Mouse (Mus musculus): ENCODE results near the gene Sec31b.

Gene Sec31b

DNA sequence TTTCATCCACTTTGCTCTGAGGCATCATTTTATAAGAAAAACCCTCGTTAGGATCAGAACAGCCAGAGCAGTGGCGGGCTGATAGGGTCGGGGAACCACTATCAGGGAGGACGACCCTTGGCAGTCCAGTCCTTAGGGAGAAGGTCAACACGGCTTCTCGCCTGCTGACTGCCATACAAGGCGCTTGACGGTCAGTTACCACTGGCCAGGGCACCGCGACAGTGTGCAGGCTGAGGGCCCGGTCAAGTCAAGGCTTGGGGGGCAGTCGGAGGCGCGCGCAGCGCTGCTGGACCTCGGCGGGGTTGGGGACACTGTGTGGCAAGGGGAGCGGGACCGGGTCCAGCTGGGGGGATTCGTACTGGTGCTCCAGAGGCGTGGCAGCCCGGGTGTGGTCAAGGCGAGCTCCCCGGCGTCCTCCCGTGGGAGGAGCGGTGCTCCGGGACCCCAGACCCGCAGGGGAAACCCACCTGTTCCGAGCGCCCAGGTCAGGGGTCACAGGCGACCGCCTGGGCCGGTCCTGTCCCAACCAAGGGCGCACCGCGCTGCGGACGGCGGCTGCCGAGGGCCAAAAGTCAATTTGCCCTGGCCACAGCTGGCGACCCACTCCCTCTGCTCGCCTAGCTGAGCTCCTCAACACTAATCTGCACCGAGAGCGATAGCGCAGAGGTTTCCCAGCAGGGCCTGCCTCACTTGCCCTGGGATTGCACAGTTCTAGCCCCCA is at the start of gene Sec31b:
Sec31b (minus strand) TSS at position 544 of the 721 bp plus-strand sequence.
- in situ Hi-C loops (cut with MseI, MboI) = no loop called here

GRCm38 (mm10) chr19:44594180-44594579 is 48.5 kb upstream of the Sec31b start:
- in situ Hi-C loops (cut with MseI, MboI) = no loop called here

- in situ Hi-C loops (cut with MseI, MboI) = no loop called here
Observed at GRCm38 (mm10) chr19:44591638-44592037, 46.0 kb upstream of the Sec31b start.

- in situ Hi-C loops (cut with MseI, MboI) = no loop called here
Observed at GRCm38 (mm10) chr19:44590992-44591391, 45.3 kb upstream of the Sec31b start.

GRCm38 (mm10) chr19:44589591-44590223 is 44.0 kb upstream of the Sec31b start:
- in situ Hi-C loops (cut with MseI, MboI) = loop anchor here in 1 of 2 experiments (10.0 kb wide), 2 partner anchors 165 to 305 kb away; partner anchors contain the start of gene Pax2

GRCm38 (mm10) chr19:44588036-44588435 is 42.4 kb upstream of the Sec31b start:
- in situ Hi-C loops (cut with MseI, MboI) = loop anchor here in 1 of 2 experiments (10.0 kb wide), 2 partner anchors 167 to 307 kb away; partner anchors contain the start of gene Pax2

GRCm38 (mm10) chr19:44582638-44583309 is 37.1 kb upstream of the Sec31b start:
- in situ Hi-C loops (cut with MseI, MboI) = loop anchor here (5.0 to 10.0 kb wide), 4 partner anchors 172 to 312 kb away; partner anchors contain the start of gene Pax2 (in 2 of the 2)

- in situ Hi-C loops (cut with MseI, MboI) = loop anchor here (5.0 to 10.0 kb wide), 4 partner anchors 173 to 313 kb away; partner anchors contain the start of gene Pax2 (in 2 of the 2)
Observed at GRCm38 (mm10) chr19:44582103-44582502, 36.4 kb upstream of the Sec31b start.

GRCm38 (mm10) chr19:44578038-44578437 is 32.4 kb upstream of the Sec31b start:
- in situ Hi-C loops (cut with MseI, MboI) = no loop called here

GRCm38 (mm10) chr19:44576275-44576674 is 30.6 kb upstream of the Sec31b start:
- in situ Hi-C loops (cut with MseI, MboI) = no loop called here

DNA sequence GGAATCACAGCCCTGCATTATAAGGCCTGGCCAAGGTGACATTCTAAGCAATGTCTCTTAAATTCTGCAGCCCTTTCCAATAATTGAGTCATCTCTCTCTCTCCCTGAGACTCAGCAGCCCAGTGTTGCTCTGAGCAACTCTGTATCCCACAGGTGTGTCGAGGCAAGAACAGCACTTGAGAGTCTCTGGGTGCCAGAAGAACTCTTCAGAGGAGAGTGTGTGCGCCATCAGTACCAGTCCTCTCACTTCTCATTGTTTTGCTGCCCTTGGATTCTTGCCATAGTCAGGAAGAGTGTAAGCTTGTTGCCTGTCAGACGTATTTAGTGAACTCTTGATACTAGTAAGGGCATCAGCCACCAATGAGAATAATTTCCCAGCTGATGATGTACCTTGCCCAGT is 22.1 kb upstream of the Sec31b start:
- in situ Hi-C loops (cut with MseI, MboI) = no loop called here

DNA sequence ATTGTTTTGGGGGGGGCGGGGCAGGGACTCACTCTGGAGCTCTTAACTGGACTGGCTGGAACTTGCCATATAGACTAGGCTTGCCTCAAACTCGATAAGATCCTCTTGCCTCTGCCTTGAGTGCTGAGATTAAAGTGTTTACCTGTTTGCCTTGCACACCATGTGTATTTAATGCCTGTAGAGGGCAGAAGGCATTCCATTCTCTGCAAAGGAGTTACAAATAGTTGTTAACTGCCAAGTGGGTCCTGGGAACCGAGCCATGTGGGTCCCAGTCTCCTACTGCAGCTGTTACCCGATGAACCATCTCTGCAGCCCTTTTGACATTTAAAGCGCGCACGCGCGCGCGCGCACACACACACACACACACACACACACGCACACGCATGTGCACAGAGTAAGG is 18.3 kb upstream of the Sec31b start:
- in situ Hi-C loops (cut with MseI, MboI) = no loop called here

GRCm38 (mm10) chr19:44562652-44563206 is 17.1 kb upstream of the Sec31b start, which contains the start of gene Hif1an:
Gene Hif1an (plus strand): TSS chr19:44562850.
- in situ Hi-C loops (cut with MseI, MboI) = no loop called here

GRCm38 (mm10) chr19:44554861-44555590 is 9.4 kb upstream of the Sec31b start, which contains the start of gene Ndufb8:
Gene Ndufb8 (minus strand): TSS chr19:44555440.
- in situ Hi-C loops (cut with MseI, MboI) = no loop called here

- in situ Hi-C loops (cut with MseI, MboI) = no loop called here
Observed at GRCm38 (mm10) chr19:44554490-44554860, 8.8 kb upstream of the Sec31b start.

DNA sequence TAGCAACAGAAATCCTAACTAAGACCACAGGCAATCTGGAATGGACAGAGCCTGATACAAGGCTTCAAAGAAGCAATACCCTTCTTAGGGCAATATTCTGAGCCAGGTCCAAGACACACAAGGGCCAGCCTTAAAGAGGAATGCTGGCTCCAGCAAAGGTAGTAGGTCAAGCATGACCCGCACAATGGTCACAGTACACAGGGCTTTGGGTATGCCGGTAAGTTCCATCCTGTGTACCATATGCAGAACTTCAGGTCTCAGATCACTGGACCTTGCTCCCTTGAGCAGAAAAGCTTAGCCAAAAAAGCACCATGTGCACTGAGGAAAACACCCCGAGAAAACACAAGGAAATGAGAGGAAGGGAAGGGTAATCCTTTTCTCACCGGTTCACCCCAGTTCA is 7.6 kb upstream of the Sec31b start:
- in situ Hi-C loops (cut with MseI, MboI) = no loop called here

DNA sequence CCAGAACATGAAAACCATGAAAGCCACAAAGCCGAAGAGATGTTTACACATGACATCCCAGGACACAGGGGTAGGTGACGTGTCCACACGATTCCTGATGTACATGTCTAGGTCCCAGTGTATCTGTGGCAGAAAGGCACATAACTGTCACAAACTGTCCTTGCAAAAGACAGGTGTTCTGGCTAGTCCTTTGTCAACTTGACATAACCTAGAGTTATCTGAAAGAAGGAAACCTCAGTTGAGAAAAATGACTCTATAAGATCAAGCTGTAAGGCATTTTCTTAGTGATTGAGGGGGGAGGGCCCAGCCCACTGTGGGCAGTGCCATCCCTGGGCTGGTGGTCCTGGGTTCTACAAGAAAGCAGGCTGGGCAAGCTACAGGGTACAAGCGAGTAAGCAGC is 7.1 kb upstream of the Sec31b start, which contains the start of gene Gm20538:
Gm20538 (minus strand) TSS at position 101 of the 400 bp plus-strand sequence.
- in situ Hi-C loops (cut with MseI, MboI) = no loop called here

- in situ Hi-C loops (cut with MseI, MboI) = no loop called here
Observed at GRCm38 (mm10) chr19:44544775-44545174, 889 bp downstream of the Sec31b start.

DNA sequence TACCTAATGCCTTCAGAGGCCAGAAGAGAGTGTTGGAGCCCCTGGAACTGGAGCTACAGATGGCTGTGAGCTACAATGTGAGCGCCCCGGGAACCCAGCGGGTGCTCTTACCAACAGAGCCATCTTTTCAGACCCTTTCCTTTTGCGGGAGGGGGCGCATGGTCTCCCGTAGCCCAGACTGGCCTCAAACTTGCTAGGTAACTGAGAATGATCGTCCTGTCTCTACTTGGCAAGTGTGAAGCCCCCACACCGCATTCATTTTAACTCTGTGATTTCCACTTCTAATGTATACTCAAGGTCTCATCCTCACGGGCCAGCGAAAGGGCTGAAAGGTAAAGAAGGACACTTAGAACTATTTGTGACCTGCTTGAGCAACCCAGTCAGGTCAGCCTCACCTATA is 1.3 kb downstream of the Sec31b start:
- in situ Hi-C loops (cut with MseI, MboI) = no loop called here

DNA sequence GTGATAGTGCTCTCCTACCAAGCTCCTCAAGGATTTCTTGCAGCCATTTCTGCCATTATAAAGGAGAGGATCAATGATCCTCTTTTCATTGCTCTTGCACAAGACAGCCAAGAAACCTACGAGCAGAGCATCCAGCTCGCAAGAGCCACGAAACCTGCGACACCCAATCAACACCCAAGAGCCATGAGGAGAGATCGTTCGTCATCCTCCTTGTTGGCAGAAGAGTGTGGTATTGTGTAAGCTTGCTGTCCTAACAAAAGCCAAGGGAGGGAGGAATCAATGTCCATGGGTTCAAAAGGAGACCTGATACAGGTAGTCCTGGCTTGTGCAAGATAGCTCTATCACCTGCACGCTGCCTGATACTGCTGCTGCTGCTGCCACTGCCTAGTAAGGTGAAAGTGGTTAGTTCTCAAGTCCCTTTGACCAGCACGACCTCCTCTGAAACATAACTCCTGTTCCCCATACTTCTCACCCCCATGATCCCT is 2.9 kb downstream of the Sec31b start:
- in situ Hi-C loops (cut with MseI, MboI) = no loop called here

GRCm38 (mm10) chr19:44537416-44537815 is 8.2 kb downstream of the Sec31b start:
- in situ Hi-C loops (cut with MseI, MboI) = loop anchor here in 1 of 2 experiments (10.0 kb wide), 1 partner anchor 63 kb away; no protein-coding TSS in a partner anchor
